Mouse (Mus musculus) gastrocnemius, postnatal 10 days (tissue): ENCODE results near the gene Ptgs1. TPM values are rescaled to one million over a fixed set of nuclear protein-coding genes. Genes with fewer than 3 reads are reported as not detected.
"Not testable (repeated sequence)": the region's sequence is repeated elsewhere in the genome, so short reads cannot be mapped to it uniquely, and the experiment has no call there.

Experiments used
- DNase-seq: peaks from one replicate; pipeline ENCODE4 v3.0.0; 2021; ENCODE audit warnings: mixed read lengths
- long read RNA-seq, 2 experiments: library from polyadenylated mRNA; stranded (forward); transcript quantifications; one replicate each; pipeline ENCODE4 v2.0.0; 2021
- total RNA-seq, 2 experiments: library from RNA; stranded (reverse); gene quantifications; 2 replicates each; pipeline ENCODE4 v1.2.3; 2021

Gene Ptgs1
- total RNA-seq = 1 to 10 TPM; 3.9 to 5.6 TPM
- long read RNA-seq, experiment 1, partial matches to known transcripts = 3 of 8 reads
- long read RNA-seq, experiment 1, other reads (novel, unspliced or antisense) = 2 of 8 reads
- long read RNA-seq, experiment 2, transcript Ptgs1-201 (11 exons, 2,867 nt) = major isoform, 11 of 12 reads
- long read RNA-seq, experiment 2, partial matches to known transcripts = 0 of 12 reads
- long read RNA-seq, experiment 2, other reads (novel, unspliced or antisense) = 1 of 12 reads

DNA sequence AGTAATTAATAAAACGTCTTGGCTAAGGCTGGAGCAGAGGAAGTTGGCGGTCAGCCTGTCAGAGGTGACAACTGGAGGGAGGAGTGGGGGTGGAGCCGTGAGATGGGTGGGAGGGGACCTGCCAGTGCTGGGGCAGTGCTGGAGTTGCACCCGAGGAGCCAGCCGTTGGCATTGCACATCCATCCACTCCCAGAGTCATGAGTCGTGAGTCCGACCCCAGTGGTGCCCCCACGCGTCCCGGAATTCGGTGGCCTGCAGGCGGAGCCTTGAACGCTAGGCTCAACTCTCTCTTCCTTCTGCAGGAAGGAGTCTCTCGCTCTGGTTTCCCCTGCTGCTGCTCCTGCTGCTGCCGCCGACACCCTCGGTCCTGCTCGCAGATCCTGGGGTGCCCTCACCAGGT, at the start of gene Ptgs1:
Gene Ptgs1 (plus strand): TSS at position 61 of the 400 bp plus-strand sequence.
- DNase-seq = no peak

DNA sequence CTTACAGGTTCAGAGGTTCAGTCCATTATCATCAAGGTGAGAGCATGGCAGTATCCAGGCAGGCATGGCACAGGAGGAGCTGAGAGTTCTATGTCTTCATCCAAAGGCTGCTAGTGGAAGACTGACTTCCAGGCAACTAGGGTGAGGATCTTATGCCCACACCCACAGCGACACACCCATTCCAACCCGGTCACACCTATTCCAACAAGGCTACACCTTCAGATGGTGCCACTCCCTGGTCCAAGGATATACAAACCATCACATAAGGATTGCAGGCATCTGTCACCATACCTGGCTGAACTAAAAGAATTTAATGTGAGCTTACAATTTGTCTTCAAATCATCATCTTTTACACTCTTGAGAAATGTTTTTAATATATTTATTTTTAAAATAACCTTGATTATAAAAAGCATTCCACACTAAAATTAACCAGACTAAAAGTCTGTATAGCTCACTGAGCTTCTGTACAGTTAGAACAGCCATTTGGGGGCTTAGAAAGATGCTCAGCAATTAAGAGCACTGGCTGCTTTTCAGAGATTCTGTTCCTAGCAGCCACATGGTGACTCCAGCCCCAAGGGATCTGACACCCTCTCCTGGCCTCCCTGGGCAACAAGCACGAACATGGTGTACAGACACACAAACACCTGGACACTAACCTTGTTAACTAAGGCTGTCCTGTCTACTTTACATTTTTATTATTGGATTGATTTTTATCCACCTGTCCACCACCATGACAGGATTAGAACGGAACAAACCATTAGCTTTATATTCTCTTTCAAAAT, 48.4 kb upstream of the Ptgs1 start:
- DNase-seq = not testable (repeated sequence)

DNA sequence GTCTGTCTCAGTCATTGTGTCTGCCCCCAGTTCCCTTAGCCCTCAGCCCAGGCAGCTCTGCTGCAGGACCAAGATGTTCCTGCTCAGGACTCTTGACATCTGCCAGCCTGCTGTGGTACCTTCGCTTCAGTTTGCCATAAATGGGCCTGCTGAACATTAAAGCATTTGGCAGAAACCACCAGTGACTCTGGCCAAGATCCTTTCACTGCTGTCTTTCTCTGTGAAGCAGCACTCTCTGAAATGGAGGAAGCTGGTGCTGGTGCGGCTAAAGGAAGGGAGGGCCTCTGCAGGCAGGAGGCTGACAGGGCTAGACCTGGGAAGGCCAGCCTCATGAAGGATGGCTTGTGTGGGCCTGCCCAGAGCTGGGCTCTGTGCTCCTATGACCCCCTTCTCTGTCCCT, 46.9 kb upstream of the Ptgs1 start:
- no peak for DNase-seq

DNA sequence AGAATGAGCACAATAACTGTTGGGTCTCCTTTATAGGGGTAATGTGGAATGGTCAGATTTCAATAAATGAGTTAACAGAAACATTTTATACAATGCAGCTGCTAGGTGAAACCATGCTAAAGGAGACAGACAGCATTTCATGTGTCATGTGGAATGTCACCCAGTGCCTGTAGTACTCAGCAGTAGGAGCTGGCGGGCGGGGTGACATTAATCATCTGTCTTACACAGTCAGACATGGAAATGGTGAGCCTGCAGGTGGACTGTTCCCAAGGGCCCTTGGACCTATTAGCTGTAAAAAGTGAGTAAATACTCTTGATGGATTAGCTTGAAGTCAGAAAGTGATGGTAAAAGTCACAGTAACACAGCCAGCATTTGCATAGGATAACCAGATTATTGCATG, 46.0 kb upstream of the Ptgs1 start:
- no peak for DNase-seq

DNA sequence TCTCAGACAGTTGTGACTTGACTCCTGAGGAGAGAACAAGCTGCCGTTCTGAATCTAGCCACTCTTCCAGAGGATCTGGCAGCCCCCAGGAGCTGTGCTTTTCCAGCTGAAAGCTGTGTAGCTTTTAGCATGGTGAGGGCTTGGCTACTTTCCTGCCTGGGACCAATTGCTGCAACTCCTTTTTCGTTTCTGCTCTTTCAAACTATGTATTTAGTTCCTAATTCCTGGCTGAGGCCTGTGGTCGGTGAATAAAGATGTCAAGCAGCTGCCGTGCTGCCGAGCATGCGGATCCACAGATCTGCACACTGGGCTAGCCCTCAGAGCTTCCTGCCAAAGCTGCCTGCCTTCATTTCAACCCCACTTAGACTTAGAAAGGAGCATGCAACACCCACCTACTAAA, 45.4 kb upstream of the Ptgs1 start:
- no peak for DNase-seq

DNA sequence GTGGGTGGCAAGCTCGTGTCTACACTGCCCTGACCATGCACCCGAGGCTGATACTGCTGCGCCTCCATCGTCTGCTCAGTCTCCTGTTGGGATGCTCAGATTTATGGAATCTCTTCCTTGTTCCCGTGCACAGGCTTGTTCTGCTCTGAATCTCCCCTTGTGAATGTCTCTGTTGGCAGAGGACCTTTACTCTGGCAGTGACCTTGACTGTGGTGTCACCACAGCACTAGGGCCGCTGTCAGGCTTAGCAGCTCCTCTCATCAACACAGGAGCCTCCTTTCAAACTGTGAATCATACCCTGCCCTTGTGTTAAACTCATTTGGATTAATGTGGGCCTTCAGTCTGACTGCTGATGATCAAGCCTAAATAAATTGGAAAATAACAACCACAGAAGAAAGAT, 41.0 kb upstream of the Ptgs1 start:
- DNase-seq = not testable (repeated sequence)

DNA sequence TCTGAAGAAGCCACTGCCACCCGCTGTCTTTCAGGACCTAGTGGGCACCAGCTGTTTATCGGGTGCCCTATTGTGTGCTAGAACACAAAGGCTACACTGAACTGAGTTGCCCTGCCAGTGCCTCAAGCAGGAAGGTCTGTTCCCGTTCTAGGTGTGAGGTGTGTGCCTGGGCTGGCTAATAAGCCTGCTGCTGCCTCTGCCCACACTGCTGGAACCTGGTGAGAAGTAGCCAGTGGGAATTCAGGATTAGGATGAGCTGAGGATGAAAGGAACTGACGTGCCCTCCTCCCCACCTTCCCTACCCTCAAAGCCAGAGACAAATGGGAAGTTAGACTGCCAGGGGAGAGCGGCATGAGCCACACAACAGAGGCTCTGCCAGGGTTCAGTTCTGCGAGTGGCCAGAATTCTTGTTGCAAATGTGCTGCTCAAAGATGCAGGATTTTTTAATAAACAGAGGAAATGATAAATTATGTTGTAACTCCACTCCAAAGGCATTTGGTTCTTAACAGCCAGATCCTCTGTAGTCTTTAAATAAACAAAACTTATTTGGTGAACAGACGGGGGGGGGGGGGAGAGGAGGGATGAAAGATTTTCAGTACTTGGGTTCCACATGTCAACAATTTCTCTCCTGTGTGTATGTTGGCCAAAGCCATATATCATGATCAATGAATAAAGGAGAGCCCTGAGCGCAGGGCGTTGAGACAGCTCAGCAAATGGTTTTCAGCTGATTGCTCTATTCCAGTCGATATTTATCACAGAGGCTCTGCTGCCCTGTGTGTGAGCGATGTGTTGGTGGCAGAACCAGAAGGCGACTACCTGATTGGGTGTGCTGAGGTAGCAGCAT, 38.9 kb upstream of the Ptgs1 start:
- DNase-seq = no peak

DNA sequence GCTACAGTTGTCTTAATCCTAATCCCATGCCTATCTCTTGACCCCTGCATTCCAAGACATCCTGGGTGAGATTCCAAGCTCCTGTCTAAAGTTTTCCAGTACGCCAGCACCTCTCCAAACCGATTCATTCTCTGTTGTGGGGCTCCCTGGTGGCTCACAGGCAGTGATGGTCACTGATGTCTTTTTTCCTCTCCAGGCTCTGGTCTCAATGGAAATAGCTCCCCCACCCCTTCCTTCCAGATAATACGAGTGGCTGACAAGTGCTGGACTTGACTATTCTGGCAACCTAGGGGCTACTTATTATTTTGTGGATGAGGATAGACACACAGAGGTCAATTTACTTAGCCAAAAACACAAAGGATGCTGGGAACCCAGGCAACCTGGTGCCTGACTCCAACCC, 33.2 kb upstream of the Ptgs1 start:
- DNase-seq = no peak

DNA sequence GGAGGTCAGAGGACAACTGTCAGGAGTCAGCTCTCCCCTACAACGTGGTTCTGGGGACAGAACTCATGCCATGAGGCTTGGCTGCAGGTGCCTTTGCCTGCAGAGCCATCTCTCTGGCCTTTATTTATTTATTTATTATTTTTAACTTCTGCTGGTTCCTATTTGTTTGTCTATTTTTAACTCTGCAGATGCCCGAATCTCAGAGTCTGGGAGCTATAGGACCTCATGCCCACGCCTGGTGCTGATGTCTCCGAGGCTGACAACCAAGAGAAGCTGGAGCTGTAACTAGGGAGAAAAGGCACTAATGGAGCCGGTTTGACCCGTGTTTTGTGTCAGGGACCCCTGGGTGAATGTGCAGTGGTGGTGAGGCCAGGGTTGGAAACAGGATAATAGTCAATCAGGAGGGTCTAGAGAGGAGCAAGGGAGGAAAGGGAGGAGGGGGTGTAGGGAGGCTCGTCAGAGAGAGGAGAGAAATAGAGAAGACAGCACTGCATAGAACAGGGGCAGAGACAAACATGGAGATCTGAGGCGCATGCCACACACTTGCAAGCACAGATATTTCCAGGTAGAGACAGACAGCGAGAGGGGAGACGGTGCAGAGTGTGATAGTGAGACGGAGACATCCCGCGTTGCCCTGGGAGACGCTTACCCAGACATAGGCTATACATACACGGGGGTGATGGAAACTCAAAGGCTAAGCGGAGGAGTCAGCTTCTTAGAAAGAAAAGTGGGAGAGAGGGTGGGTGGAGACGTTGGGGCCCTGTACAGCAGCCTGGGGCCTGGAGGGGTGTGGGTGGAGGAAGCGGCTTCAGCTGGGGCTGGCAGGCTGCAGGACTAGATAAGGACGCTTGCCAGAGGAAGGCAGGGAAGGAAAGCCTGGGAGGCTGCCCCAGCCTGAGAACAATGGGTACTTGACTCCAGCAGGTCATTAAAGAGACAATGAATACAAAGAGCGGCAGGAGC, 32.0 kb upstream of the Ptgs1 start:
- no peak for DNase-seq

DNA sequence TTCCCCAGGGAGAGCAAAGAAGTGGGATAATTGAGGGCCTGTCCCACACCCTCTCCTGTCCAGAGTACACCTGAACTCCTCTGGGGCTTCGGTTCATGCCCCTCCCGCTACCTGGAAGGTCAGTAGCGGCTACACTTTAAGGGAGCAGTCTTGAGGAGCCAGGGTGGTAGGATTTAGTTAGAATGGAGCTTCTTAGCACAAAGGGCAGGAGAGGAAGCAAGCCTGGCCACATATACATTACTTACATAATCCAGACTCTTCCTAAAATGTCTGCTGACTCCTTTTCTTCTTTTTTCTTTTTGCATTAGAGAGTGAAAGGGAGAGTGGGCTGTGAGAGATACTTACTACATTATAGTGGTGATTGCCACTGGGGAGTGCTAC, 31.4 kb upstream of the Ptgs1 start:
- no peak for DNase-seq

DNA sequence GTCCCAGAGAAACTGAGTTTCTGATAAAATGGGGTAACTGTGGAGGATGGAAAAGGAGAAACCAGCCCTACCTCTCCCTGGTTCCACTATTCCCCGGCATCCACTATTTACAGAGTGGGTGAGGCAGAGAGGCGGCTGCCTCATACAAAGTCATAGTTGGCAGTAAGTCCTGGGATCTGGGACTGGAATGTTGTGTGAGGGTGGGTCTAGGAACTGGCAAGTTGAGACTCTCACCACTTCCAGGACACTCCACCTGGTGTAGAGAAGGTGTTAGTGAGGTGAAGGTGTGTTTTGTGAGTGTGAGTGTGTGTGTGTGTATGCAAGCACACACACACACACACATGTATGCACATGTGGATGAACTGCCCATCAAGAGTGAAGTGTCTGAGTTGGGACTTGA, 29.4 kb upstream of the Ptgs1 start:
- no peak for DNase-seq

DNA sequence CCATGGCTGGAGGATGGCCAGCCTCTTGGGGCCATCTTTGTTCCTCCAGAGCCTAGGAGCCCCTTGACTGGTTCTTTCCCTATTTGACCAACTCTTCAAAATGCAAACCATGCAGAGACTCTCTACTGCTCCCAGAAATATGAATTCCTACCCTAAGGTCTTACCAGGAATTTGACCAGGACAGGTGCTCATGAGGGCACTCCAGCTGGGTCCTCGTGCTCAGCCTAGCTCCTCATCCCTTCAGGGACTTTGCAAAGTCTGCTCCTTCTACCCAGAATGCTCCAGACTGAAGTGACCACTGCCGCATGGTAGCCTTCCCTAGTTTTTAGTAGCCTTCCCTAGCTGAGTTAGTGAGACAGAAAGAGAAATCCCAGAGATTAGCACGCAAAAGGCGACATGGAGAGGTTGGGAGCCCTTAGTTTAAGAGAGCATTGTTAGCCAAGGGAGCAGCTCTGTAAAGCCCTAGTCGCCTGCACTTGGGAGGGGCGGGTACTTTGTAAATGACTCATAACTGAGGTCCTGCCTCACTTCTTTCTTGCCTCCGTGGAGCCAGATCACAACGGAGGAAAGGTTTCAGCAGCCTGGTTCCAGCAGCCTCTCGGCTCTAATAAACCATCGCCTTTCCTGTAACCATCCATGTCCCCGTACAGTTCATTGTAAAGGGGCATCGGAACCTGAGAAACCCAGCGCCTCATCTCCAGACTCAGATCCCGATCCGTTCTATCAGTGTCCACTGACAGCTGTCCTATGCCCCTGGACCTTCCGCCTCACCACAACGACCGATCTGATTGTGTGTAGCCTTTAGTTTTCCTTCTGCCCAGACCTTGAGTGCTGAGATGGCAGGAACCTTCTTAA, 28.2 kb upstream of the Ptgs1 start:
- no peak for DNase-seq

DNA sequence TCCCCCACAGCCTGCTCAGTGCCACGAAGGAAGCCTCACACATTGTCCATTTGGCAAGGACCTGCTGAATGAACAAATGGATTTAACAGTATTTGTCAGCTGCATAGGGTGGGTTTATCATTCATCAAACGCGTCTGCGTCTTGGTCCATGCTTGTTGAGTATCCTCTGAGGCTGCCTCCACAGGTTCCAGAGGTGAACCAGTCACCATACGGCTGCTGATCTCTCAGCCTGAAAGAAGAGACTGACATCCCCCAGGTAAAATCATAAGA, 27.7 kb upstream of the Ptgs1 start:
- DNase-seq = no peak

DNA sequence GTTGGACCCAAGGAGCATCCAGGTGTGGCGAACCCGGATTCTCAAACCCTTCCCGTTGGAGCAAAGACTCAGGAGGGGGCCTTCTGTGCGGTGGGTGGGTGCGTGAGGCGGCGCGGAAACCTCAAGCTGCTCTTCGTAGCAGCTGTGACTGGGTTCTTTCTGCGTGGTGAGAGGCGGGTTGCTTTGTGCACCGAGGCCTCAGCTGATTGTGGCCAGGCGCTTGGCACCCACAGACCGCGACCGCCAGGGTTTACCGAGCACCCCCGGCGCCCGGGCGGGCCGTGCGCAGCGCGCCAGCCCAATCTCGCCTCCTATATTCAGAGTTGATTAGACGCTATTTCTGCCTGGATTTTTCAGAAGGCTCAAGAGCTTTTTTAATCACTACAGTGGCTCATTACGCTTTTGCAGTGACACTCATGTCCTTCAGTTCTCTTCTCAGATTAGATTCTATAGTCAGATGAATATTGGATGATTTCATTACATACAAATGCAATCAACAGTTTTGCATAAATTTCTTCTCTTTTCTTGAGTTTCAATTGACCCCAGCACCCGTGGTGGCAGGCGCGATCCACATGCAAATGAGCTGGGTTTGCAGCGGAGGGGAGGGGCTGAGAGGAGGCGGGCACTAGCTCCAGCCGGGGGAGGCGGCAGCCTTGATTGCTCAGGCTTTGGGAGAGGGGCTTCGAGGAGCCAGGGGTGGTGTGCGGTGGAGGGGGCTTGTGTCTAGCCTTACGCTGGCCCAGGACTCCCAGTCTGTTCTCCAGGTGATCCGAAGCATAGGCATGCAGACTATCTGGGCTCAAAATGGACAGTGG, 27.0 kb upstream of the Ptgs1 start:
- no peak for DNase-seq

DNA sequence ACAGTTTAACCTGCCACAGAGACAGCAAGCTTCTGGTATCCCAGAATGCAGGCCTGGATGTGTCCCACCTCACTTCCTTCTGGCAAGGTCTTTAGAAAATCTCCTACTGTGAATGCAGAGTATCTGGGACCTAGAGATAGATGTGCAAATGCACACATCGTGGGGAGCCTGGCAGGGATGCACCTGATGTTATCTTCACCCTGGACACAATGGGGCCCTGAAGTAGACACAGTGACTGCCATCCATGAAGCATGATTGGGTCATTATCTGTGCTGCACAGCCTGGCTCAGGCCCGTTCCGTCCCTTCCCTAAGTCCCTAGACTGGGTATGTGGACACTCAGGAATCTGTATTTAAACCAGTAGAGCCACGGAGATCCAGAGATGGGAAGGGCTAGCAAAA, 25.6 kb upstream of the Ptgs1 start:
- DNase-seq = no peak

DNA sequence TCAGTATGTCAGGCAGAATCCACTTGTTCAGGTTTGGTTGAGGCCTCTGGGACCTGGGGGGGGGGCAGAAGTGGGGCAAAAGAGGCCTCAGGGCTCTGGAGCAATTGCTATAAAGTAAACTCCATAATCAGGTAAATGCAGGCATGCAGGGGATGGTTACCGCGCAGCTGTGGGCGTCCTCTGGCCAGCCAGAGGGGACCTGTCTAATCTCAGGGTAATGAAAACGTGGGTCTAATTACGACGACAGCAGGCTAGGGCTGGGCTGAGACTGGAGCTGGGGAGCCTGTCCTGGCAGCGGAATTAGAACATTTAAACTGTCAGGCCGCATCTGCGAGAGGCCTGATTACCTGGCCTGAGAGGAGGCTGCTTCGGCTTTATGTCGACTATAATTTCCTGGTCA, 23.2 kb upstream of the Ptgs1 start:
- DNase-seq = no peak

DNA sequence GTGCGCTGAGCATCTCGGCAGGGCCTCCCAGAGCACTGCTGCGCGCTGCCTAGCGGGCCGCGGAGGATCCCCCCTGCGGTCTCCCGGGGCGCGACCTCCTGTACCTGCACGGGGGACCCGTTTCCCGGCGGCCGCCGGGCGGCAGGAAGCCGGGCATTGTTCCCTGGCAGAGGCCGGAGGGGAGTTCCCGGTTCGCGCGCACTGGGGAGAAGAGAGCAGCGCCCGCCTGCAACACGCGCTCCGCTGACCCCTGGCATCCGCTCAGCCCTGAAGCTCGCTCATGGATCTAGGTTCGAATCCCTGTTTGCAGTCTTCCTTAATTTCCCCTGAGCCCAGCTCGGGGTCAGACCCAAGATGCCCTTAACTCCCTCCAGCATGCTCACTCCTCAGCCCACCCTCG, 19.4 kb upstream of the Ptgs1 start:
- no peak for DNase-seq

DNA sequence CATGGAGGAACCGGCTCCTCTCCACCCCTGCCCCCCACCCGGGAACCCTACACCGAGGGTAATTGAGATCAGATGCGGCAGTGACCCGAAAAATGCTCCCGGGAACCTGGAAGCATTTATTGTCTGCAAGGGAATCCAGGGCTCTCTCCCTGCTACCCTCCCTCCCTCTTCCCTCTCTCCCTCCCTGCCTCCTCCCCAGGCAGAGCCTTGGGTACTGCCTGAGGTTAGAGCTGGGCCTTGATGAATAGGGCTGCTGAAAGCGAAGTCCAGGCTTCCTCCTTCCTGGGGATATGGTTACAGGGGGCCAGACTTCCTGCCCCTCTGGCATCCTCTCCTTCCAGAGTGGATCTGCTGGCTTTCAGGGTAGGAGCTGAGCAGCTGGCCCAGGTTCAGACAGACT, 18.4 kb upstream of the Ptgs1 start:
- no peak for DNase-seq

DNA sequence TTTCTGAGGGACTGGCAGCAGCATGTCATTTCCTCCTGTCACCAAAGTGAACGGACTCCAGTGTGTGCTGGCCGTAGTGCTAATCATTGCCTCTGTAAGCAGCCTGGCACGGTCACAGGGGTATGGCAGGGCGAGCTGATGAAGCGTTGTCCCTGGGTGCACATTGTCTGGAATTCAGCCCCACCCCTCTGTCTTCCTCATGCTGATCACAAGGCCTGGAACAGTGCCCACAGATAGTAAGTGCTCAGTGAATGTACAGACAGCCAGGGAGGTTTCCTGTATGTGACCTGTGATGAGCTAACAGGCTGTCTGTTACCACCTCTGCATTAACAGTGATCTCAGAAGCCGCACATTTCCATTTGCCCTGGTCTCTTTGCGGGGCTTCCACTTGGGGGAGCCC, 17.1 kb upstream of the Ptgs1 start:
- DNase-seq = no peak

DNA sequence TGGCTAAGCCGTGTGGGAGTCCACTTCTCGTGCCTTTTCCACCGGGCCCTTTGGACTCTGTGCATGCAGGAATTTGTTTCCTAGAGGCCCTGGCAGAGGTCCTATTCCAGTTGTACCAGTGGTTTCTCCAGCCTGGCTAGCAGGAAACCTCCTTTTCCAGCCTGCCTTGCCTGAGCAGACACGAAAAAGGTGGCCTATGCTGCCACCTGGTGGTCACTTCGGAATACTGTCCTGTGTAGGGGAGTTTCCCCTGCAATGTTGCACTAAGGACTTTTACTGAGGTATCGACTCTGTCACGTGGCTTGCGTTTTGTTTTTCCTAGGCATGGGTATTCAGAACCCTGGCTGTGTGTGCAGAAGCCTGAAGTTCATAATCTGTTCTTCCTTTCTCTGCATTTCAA, 16.2 kb upstream of the Ptgs1 start:
- peak; percentile 87 for DNase-seq
